In the genomic region with DNA sequence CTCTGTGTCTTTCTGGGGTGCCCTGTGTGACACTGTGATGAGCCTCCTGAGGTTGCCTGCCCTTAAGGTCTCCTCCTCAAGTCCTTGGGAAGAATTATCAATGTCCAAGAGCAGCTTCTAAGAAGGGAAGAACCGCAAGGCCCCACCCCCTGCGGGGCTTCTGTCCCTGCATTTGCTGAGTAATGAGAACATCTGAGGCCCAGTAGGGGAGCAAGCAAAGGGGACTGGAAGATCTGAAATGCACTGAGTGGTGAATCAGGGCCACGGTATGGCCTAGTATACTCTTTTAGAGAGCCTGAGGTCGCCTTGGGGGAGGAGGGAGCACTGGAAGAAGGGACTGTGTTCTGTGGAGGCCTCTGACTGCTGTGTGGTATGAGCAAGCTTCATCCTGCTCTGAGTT, we compare ENCODE assay signal across 39 mouse cellular contexts. TPM values are rescaled to one million over a fixed set of nuclear protein-coding genes. Genes with fewer than 3 reads are reported as not detected.
"Had no signal": no experiment of that assay in that cellular context is flagged by ENCODE, and none has a peak within 500 bp of the region (broad histone marks: within the 10 kb centered on the region; RNA-seq: fewer than 3 reads in every experiment).

No protein-coding gene starts in this region.

- H3K9me3 ChIP-seq: heart, embryonic 10.5 days; heart, embryonic 12.5 days; hindbrain, embryonic 10.5 days; hindbrain, embryonic 12.5 days; intestine, embryonic 15.5 days; limb, embryonic 10.5 days; limb, embryonic 12.5 days had no signal

- ATAC-seq: hindbrain, embryonic 16.5 days; inflammation-experienced regulatory T-cells, adult 6 months; intestine, embryonic 15.5 days; intestine, postnatal 0 days had no signal

- H3K9ac ChIP-seq: heart, embryonic 12.5 days; hindbrain, embryonic 12.5 days; hindbrain, embryonic 14.5 days; intestine, embryonic 15.5 days; limb, embryonic 12.5 days had no signal

- H3K4me3 ChIP-seq: heart, embryonic 10.5 days; heart, embryonic 12.5 days; hindbrain, embryonic 10.5 days; hindbrain, embryonic 12.5 days; intestine, embryonic 15.5 days; layer of hippocampus, adult 2 months; left cerebral cortex, adult 2 months; limb, embryonic 10.5 days; limb, embryonic 12.5 days had no signal

- H3K4me2 ChIP-seq: heart, embryonic 12.5 days; hindbrain, embryonic 12.5 days; hindbrain, embryonic 14.5 days; intestine, embryonic 15.5 days; limb, embryonic 12.5 days; liver, embryonic 11.5 days had no signal

- H3K27ac ChIP-seq: heart, embryonic 10.5 days; hindbrain, embryonic 10.5 days; hindbrain, embryonic 12.5 days; hindbrain, embryonic 14.5 days; intestine, embryonic 15.5 days; layer of hippocampus, adult 2 months; left cerebral cortex, adult 2 months; limb, embryonic 10.5 days; limb, embryonic 12.5 days had no signal

- DNase-seq: gastrocnemius, postnatal 14 days; heart, adult 18-20 months; heart, postnatal 10 days; heart, postnatal 4 days; kidney, adult 18-20 months; kidney, adult 8-10 months; kidney, postnatal 10 days; kidney, postnatal 25 days; kidney, postnatal 4 days; liver had no signal

- H3K36me3 ChIP-seq: heart, embryonic 10.5 days; heart, embryonic 12.5 days; hindbrain, embryonic 10.5 days; hindbrain, embryonic 12.5 days; intestine, embryonic 15.5 days; limb, embryonic 10.5 days; limb, embryonic 12.5 days had no signal

RNA-seq across cellular contexts. Expression of gene Krt86, which starts 8.8 kb away (rescaled TPM):
- total RNA-seq: gastrocnemius, adult 8-10 months; gastrocnemius, postnatal 14 days; gastrocnemius, postnatal 4 days; granulocyte monocyte progenitor cell, adult 5-6 weeks; heart, adult 18-20 months; heart, adult 8-10 months; heart, postnatal 10 days; heart, postnatal 25 days; heart, postnatal 4 days; layer of hippocampus, adult 2 months; layer of hippocampus, postnatal 25 days; left cerebral cortex, adult 2 months; left cerebral cortex, postnatal 14 days; left cerebral cortex, postnatal 36 days had no signal
- polyA plus RNA-seq: heart, embryonic 10.5 days; heart, embryonic 12.5 days; heart, embryonic 14.5 days; heart, embryonic 16.5 days; hindbrain, embryonic 10.5 days; hindbrain, embryonic 12.5 days; intestine, embryonic 15.5 days; intestine, postnatal 0 days; kidney, embryonic 14.5 days; kidney, embryonic 16.5 days; limb, embryonic 10.5 days; limb, embryonic 12.5 days; liver, embryonic 11.5 days had no signal

RNA-seq across cellular contexts. Expression of gene Krt83, which starts 9.3 kb away (rescaled TPM):
- total RNA-seq: gastrocnemius, adult 8-10 months; granulocyte monocyte progenitor cell, adult 5-6 weeks; heart, adult 18-20 months; heart, adult 8-10 months; heart, postnatal 10 days; heart, postnatal 25 days; heart, postnatal 4 days; layer of hippocampus, adult 2 months; layer of hippocampus, postnatal 10 days; layer of hippocampus, postnatal 25 days; left cerebral cortex, adult 2 months; left cerebral cortex, postnatal 14 days; left cerebral cortex, postnatal 36 days had no signal
- polyA plus RNA-seq: frontal cortex, adult 2 months; heart, embryonic 10.5 days; heart, embryonic 12.5 days; heart, embryonic 14.5 days; hindbrain, embryonic 10.5 days; hindbrain, embryonic 12.5 days; hindbrain, embryonic 14.5 days; hindbrain, embryonic 16.5 days; intestine, postnatal 0 days; kidney, embryonic 14.5 days; kidney, embryonic 16.5 days; limb, embryonic 10.5 days; limb, embryonic 12.5 days; liver, embryonic 11.5 days had no signal

RNA-seq across cellular contexts. Expression of gene Krt81, which starts 18.5 kb away (rescaled TPM):
- total RNA-seq: gastrocnemius, adult 8-10 months; gastrocnemius, postnatal 14 days; gastrocnemius, postnatal 4 days; granulocyte monocyte progenitor cell, adult 5-6 weeks; heart, adult 18-20 months; heart, adult 8-10 months; heart, postnatal 10 days; heart, postnatal 25 days; heart, postnatal 4 days; layer of hippocampus, adult 2 months; layer of hippocampus, postnatal 10 days; layer of hippocampus, postnatal 25 days; left cerebral cortex, adult 2 months; left cerebral cortex, postnatal 14 days; left cerebral cortex, postnatal 36 days had no signal
- polyA plus RNA-seq: frontal cortex, adult 2 months; heart, embryonic 10.5 days; heart, embryonic 12.5 days; heart, embryonic 14.5 days; heart, embryonic 16.5 days; hindbrain, embryonic 10.5 days; hindbrain, embryonic 12.5 days; hindbrain, embryonic 14.5 days; hindbrain, embryonic 16.5 days; inflammation-experienced regulatory T-cells, adult 6 months; intestine, embryonic 15.5 days; intestine, postnatal 0 days; kidney, embryonic 14.5 days; kidney, embryonic 16.5 days; limb, embryonic 10.5 days; limb, embryonic 12.5 days; limb, embryonic 14.5 days; liver, embryonic 11.5 days had no signal

RNA-seq across cellular contexts. Expression of gene Krt88, which starts 34.5 kb away (rescaled TPM):
- total RNA-seq: gastrocnemius, adult 8-10 months; gastrocnemius, postnatal 14 days; gastrocnemius, postnatal 4 days; granulocyte monocyte progenitor cell, adult 5-6 weeks; heart, adult 18-20 months; heart, adult 8-10 months; heart, postnatal 10 days; heart, postnatal 25 days; heart, postnatal 4 days; layer of hippocampus, adult 2 months; layer of hippocampus, postnatal 10 days; layer of hippocampus, postnatal 25 days; left cerebral cortex, adult 2 months; left cerebral cortex, postnatal 14 days; left cerebral cortex, postnatal 36 days had no signal
- polyA plus RNA-seq: frontal cortex, adult 2 months; heart, embryonic 10.5 days; heart, embryonic 12.5 days; heart, embryonic 14.5 days; heart, embryonic 16.5 days; hindbrain, embryonic 10.5 days; hindbrain, embryonic 12.5 days; hindbrain, embryonic 14.5 days; hindbrain, embryonic 16.5 days; inflammation-experienced regulatory T-cells, adult 6 months; intestine, embryonic 15.5 days; intestine, postnatal 0 days; kidney, embryonic 14.5 days; kidney, embryonic 16.5 days; limb, embryonic 10.5 days; limb, embryonic 12.5 days; limb, embryonic 14.5 days; liver, embryonic 11.5 days had no signal

RNA-seq across cellular contexts. Expression of gene Gm49425, which starts 35.0 kb away (rescaled TPM):
- total RNA-seq: gastrocnemius, adult 8-10 months; gastrocnemius, postnatal 14 days; granulocyte monocyte progenitor cell, adult 5-6 weeks; heart, adult 18-20 months; heart, adult 8-10 months; heart, postnatal 10 days; heart, postnatal 25 days; heart, postnatal 4 days; layer of hippocampus, adult 2 months; layer of hippocampus, postnatal 10 days; layer of hippocampus, postnatal 25 days; left cerebral cortex, adult 2 months; left cerebral cortex, postnatal 14 days; left cerebral cortex, postnatal 36 days had no signal
- polyA plus RNA-seq: frontal cortex, adult 2 months; heart, embryonic 10.5 days; heart, embryonic 12.5 days; heart, embryonic 14.5 days; heart, embryonic 16.5 days; hindbrain, embryonic 10.5 days; hindbrain, embryonic 12.5 days; hindbrain, embryonic 14.5 days; hindbrain, embryonic 16.5 days; inflammation-experienced regulatory T-cells, adult 6 months; intestine, embryonic 15.5 days; intestine, postnatal 0 days; kidney, embryonic 14.5 days; kidney, embryonic 16.5 days; limb, embryonic 10.5 days; limb, embryonic 12.5 days; liver, embryonic 11.5 days had no signal
